Mouse (Mus musculus) thymus, postnatal 0 days (tissue): Measurements from ENCODE around the gene Shank3. TPM values are rescaled to one million over a fixed set of nuclear protein-coding genes. Genes with fewer than 3 reads are reported as not detected.

Experiments
- DNase-seq: peaks from one replicate; pipeline ENCODE4 v3.0.0-alpha.2; 2015; ENCODE audit warnings: low spot score
- polyA plus RNA-seq: library from polyadenylated mRNA; unstranded; fragments of >200 nt; fragmentation: Nextera tagmentation; extraction: Ambion mirVana; gene quantifications from 2 replicates; pipeline ENCODE4 v1.2.1, GENCODE M21; 2015

The Shank3 gene
- polyA plus RNA-seq, 1 experiment from 2014 or later = 0.39 TPM

GRCm38 (mm10) chr15:89524001-89524571 lies 24.7 kb downstream of the Shank3 start:
- no peak for DNase-seq

GRCm38 (mm10) chr15:89524611-89525415 lies 25.4 kb downstream of the Shank3 start:
- no peak for DNase-seq

- DNase-seq = no peak
Measured at GRCm38 (mm10) chr15:89525464-89525863, 26.0 kb downstream of the Shank3 start.

GRCm38 (mm10) chr15:89525896-89526295 lies 26.5 kb downstream of the Shank3 start:
- DNase-seq = no peak

- DNase-seq = no peak
Measured at GRCm38 (mm10) chr15:89526776-89527325, 27.4 kb downstream of the Shank3 start.

GRCm38 (mm10) chr15:89527466-89527865 lies 28.0 kb downstream of the Shank3 start:
- no peak for DNase-seq

- DNase-seq = no peak
Measured at GRCm38 (mm10) chr15:89528201-89528850, 28.9 kb downstream of the Shank3 start.

GRCm38 (mm10) chr15:89528923-89529322 lies 29.5 kb downstream of the Shank3 start:
- no peak for DNase-seq

GRCm38 (mm10) chr15:89530336-89530735 lies 30.9 kb downstream of the Shank3 start:
- peak; percentile 36 for DNase-seq

- DNase-seq = no peak
Measured at GRCm38 (mm10) chr15:89531399-89531798, 32.0 kb downstream of the Shank3 start.

GRCm38 (mm10) chr15:89532026-89532923 lies 32.9 kb downstream of the Shank3 start:
- no peak for DNase-seq

- DNase-seq = no peak
Measured at GRCm38 (mm10) chr15:89532924-89533842, 33.8 kb downstream of the Shank3 start.

GRCm38 (mm10) chr15:89533843-89534207 lies 34.4 kb downstream of the Shank3 start:
- no peak for DNase-seq

GRCm38 (mm10) chr15:89544171-89544570 lies 44.7 kb downstream of the Shank3 start:
- no peak for DNase-seq

- no peak for DNase-seq
Measured at GRCm38 (mm10) chr15:89547321-89547720, 47.9 kb downstream of the Shank3 start.

- no peak for DNase-seq
Measured at GRCm38 (mm10) chr15:89547824-89548601, 48.6 kb downstream of the Shank3 start.

- DNase-seq = no peak
Measured at GRCm38 (mm10) chr15:89548837-89549236, 49.4 kb downstream of the Shank3 start.

GRCm38 (mm10) chr15:89550506-89550905 lies 51.1 kb downstream of the Shank3 start:
- no peak for DNase-seq

GRCm38 (mm10) chr15:89551733-89552132 lies 52.3 kb downstream of the Shank3 start:
- no peak for DNase-seq
